Mouse (Mus musculus) C2C12 (cell line): ENCODE data around the gene Fam69a.
"Not testable (repeated sequence)": the region's sequence is repeated elsewhere in the genome, so short reads cannot be mapped to it uniquely, and the experiment has no call there.

ENCODE experiments used
- CEBPB ChIP-seq: IDR thresholded peaks from one replicate; pipeline ENCODE4 v1.6.1; 2011; ENCODE audit warnings: low read depth, mild to moderate bottlenecking, control low read depth, moderate library complexity
- CTCF ChIP-seq: IDR thresholded peaks from one replicate; pipeline ENCODE4 v1.5.1; 2011; ENCODE audit not compliant: control insufficient read depth, insufficient read depth, insufficient read length
- FOSL1 ChIP-seq: IDR thresholded peaks from one replicate; pipeline ENCODE4 v1.8.0; 2011; ENCODE audit warnings: mild to moderate bottlenecking, low read length; ENCODE audit not compliant: poor library complexity, insufficient read depth, severe bottlenecking
- MAX ChIP-seq: IDR thresholded peaks from one replicate; pipeline ENCODE4 v1.6.1; 2011; ENCODE audit warnings: mild to moderate bottlenecking, control low read depth
- MYOD1 ChIP-seq: IDR thresholded peaks from one replicate; pipeline ENCODE4 v1.6.1; 2011; ENCODE audit warnings: low read depth; ENCODE audit not compliant: control insufficient read depth, insufficient read length
- MYOG ChIP-seq: IDR thresholded peaks from one replicate; pipeline ENCODE4 v1.6.1; 2011; ENCODE audit not compliant: control insufficient read depth, insufficient read length; ENCODE audit errors: extremely low read depth
- USF1 ChIP-seq: IDR thresholded peaks from one replicate; pipeline ENCODE4 v1.6.1; 2011; ENCODE audit warnings: low read depth, mild to moderate bottlenecking, control low read depth, moderate library complexity

DNA sequence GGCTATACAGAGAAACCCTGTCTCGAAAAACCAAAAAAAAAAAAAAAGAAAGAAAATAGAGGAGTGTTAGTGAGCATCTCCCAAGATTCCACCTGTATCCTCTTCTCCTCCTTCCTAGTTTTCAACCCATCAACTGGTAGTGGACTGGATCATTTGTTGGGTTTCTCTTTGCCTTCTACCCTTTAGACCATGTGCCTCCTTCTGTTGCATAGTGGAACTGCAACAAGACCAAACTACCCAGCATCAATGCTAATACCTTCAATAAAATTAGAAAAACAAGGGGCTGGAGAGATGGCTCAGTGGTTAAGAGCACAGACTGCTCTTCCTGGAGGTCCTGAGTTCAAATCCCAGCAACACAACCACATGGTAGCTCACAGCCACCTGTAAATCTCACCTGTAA, 95.4 kb downstream of the Fam69a start:
- not testable (repeated sequence) for TF ChIP-seq MYOG, USF1, MAX, CEBPB, MYOD1, FOSL1
- TF ChIP-seq CTCF, result peak; percentile 2
